Mouse (Mus musculus) fibroblast of lung, adult 2 months (primary cell): ENCODE data around the gene Negr1.

ENCODE experiments used
- DNase-seq: peaks from one replicate; pipeline ENCODE4 v3.0.0-alpha.2; 2011; ENCODE audit warnings: low read depth

Negr1 gene

GRCm38 (mm10) chr3:156690059-156690605 is 128.5 kb downstream of the Negr1 start:
- no peak for DNase-seq

GRCm38 (mm10) chr3:156698687-156699086 is 137.1 kb downstream of the Negr1 start:
- no peak for DNase-seq

- DNase-seq = no peak
These were observed 141.6 kb downstream of the Negr1 start for GRCm38 (mm10) chr3:156703241-156703640.

- DNase-seq = no peak
These were observed 148.6 kb downstream of the Negr1 start for GRCm38 (mm10) chr3:156710240-156710639.

- DNase-seq = peak; percentile 3
These were observed 149.1 kb downstream of the Negr1 start for GRCm38 (mm10) chr3:156710693-156711092.

- no peak for DNase-seq
These were observed 174.7 kb downstream of the Negr1 start for GRCm38 (mm10) chr3:156736335-156736734.

GRCm38 (mm10) chr3:156739529-156739928 is 177.9 kb downstream of the Negr1 start:
- no peak for DNase-seq

GRCm38 (mm10) chr3:156743266-156743665 is 181.7 kb downstream of the Negr1 start:
- peak; percentile 29 for DNase-seq

- no peak for DNase-seq
These were observed 183.7 kb downstream of the Negr1 start for GRCm38 (mm10) chr3:156745218-156745770.

- DNase-seq = no peak
These were observed 185.9 kb downstream of the Negr1 start for GRCm38 (mm10) chr3:156747456-156747855.

- no peak for DNase-seq
These were observed 192.3 kb downstream of the Negr1 start for GRCm38 (mm10) chr3:156753780-156754373.

GRCm38 (mm10) chr3:156754790-156755530 is 193.4 kb downstream of the Negr1 start:
- DNase-seq = no peak

GRCm38 (mm10) chr3:156765015-156765414 is 203.4 kb downstream of the Negr1 start:
- no peak for DNase-seq

GRCm38 (mm10) chr3:156766171-156766845 is 204.7 kb downstream of the Negr1 start:
- DNase-seq = no peak

GRCm38 (mm10) chr3:156771626-156772025 is 210.0 kb downstream of the Negr1 start:
- DNase-seq = no peak

GRCm38 (mm10) chr3:156772057-156772456 is 210.5 kb downstream of the Negr1 start:
- DNase-seq = no peak

- no peak for DNase-seq
These were observed 222.8 kb downstream of the Negr1 start for GRCm38 (mm10) chr3:156784309-156784852.

- no peak for DNase-seq
These were observed 224.8 kb downstream of the Negr1 start for GRCm38 (mm10) chr3:156786355-156786754.

- no peak for DNase-seq
These were observed 229.6 kb downstream of the Negr1 start for GRCm38 (mm10) chr3:156791234-156791633.

GRCm38 (mm10) chr3:156792743-156793142 is 231.1 kb downstream of the Negr1 start:
- DNase-seq = no peak

- DNase-seq = no peak
These were observed 232.5 kb downstream of the Negr1 start for GRCm38 (mm10) chr3:156794091-156794490.

- no peak for DNase-seq
These were observed 233.0 kb downstream of the Negr1 start for GRCm38 (mm10) chr3:156794610-156795009.
